In the genomic region with DNA sequence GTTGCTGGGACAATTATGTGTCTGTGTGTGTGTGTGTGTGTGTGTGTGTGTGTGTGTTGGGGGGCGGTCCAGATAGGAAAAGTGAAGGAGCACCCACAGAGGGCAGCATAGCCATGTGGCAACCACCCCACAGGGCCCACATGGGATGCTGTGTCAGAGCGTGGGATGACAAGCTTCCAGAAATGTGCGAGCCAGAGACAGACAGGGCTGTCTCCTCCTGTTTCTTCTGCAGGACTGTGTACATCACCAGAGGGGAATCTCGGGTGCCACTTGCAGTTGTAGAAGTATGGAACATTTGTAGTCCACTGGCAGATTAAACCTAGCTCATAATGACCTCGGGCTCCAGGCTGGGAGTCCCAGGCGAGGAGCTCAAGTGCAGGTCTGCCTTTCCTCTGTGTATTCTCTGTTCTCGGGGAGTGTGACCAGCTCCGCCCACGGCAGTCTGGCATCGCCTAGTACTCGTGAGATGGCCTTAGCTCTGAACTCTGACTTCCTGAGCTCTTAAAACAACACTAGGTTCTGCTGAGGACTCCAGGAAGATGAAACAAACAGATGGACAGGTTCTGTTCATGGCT, we compare ENCODE assay signal across 12 mouse cellular contexts. TPM values are rescaled to one million over a fixed set of nuclear protein-coding genes. Genes with fewer than 3 reads are reported as not detected.
DNase-seq lines count a peak whose midpoint lies in the region; ATAC-seq and TF ChIP-seq lines count a peak whose summit lies in the region.
"Had no signal": no experiment of that assay in that cellular context is flagged by ENCODE, and none has a peak within 500 bp of the region (broad histone marks: within the 10 kb centered on the region; RNA-seq: fewer than 3 reads in every experiment).

No protein-coding gene starts in this region.

- H3K36me3 ChIP-seq in heart, adult 2 months (ENCODE audit: control insufficient read depth, insufficient read depth, low read length), result no peaks in the 10 kb centered on the region
- H3K36me3 ChIP-seq in heart, embryonic 12.5 days, result peaks cover 12% of the 10 kb centered on the region
- H3K36me3 ChIP-seq in lung, embryonic 14.5 days (ENCODE audit: insufficient read depth), result no peaks in the 10 kb centered on the region
- peaks cover 19% of the 10 kb centered on the region for H3K36me3 ChIP-seq in embryonic facial prominence, embryonic 13.5 days
- peaks cover 10% of the 10 kb centered on the region; the same call in 1 of the 2 replicates for H3K36me3 ChIP-seq in limb, embryonic 14.5 days (ENCODE audit: control insufficient read depth, insufficient read depth, low read length)

- no peak for DNase-seq in heart, adult 2 months
- no peak for DNase-seq in lung, embryonic 14.5 days
- no peak for DNase-seq in lung, postnatal 4 days
- no peak for DNase-seq in limb, embryonic 14.5 days (ENCODE audit: low spot score)
- DNase-seq in left cerebral cortex, adult 11 months (ENCODE audit: low spot score), result no peak

- no peak for TF ChIP-seq EP300 in heart, adult 2 months (IDR thresholded peaks at IDR 0.05; ENCODE audit: insufficient read depth, low read depth, low read length)

- H3K9me3 ChIP-seq in heart, embryonic 12.5 days (replicated peaks), result no peaks in the 10 kb centered on the region
- H3K9me3 ChIP-seq in lung, embryonic 14.5 days (ENCODE audit: low read depth, low read length), result no peaks in the 10 kb centered on the region
- H3K9me3 ChIP-seq in embryonic facial prominence, embryonic 13.5 days, result no peaks in the 10 kb centered on the region
- H3K9me3 ChIP-seq in limb, embryonic 14.5 days (ENCODE audit: control insufficient read depth, low read length), result no peaks in the 10 kb centered on the region

- H3K4me3 ChIP-seq in heart, adult 2 months, result no peak overlapping the region
- no peak overlapping the region for H3K4me3 ChIP-seq in heart, embryonic 12.5 days
- no peak overlapping the region for H3K4me3 ChIP-seq in lung, embryonic 14.5 days (ENCODE audit: low read depth, low read length)
- no peak overlapping the region for H3K4me3 ChIP-seq in embryonic facial prominence, embryonic 13.5 days
- no peak overlapping the region for H3K4me3 ChIP-seq in limb, embryonic 14.5 days (replicated peaks; ENCODE audit: low read length)
- H3K4me3 ChIP-seq: erythroblast, embryonic 14.5 days had no signal

- intact Hi-C loops in heart, adult 2 months (cut with DNase I), result loop anchor here (1.0 to 5.0 kb wide), 3 partner anchors 34 to 132 kb away; no protein-coding TSS in a partner anchor

- ATAC-seq in heart, embryonic 12.5 days (ENCODE audit: insufficient number of reproducible peaks, low FRiP score), result no peak
- ATAC-seq in lung, embryonic 14.5 days (ENCODE audit: insufficient read depth), result peak; percentile 37; the same call in 1 of the 2 replicates
- ATAC-seq in embryonic facial prominence, embryonic 13.5 days (ENCODE audit: insufficient number of reproducible peaks, insufficient read depth, low FRiP score, low TSS enrichment, low read depth), result 0 out of 2 replicates have a peak, but pooled peaks have one; percentile 3
- peak; percentile 23; the same call in 1 of the 2 replicates for ATAC-seq in limb, embryonic 14.5 days (ENCODE audit: low FRiP score, low read depth)
- no peak for ATAC-seq in erythroblast, adult 5-6 weeks (replicated peaks; ENCODE audit: low FRiP score, poor library complexity, severe bottlenecking)

- no peak for TF ChIP-seq POLR2A in heart, adult 2 months (IDR thresholded peaks at IDR 0.05; ENCODE audit: insufficient read depth, low read depth, low read length)
- TF ChIP-seq POLR2A in limb, embryonic 14.5 days (IDR thresholded peaks at IDR 0.05; ENCODE audit: borderline replicate concordance, extremely low read depth, insufficient read depth, insufficient read length), result no peak

- no peaks in the 10 kb centered on the region for H3K27me3 ChIP-seq in heart, adult 2 months (ENCODE audit: control insufficient read depth, insufficient read depth, low read length)
- peaks cover 3% of the 10 kb centered on the region for H3K27me3 ChIP-seq in heart, embryonic 12.5 days (replicated peaks)
- no peaks in the 10 kb centered on the region for H3K27me3 ChIP-seq in lung, embryonic 14.5 days (ENCODE audit: insufficient read depth, low read length)
- peaks cover 3% of the 10 kb centered on the region for H3K27me3 ChIP-seq in embryonic facial prominence, embryonic 13.5 days
- no peaks in the 10 kb centered on the region for H3K27me3 ChIP-seq in limb, embryonic 14.5 days (ENCODE audit: control insufficient read depth, insufficient read depth, low read length)

- 35% methylated on average over 11 of the region's 11 CpGs for WGBS in heart, adult 2 months
- 54% methylated on average over 11 of the region's 11 CpGs for WGBS in heart, embryonic 12.5 days
- 52% methylated on average over 11 of the region's 11 CpGs for WGBS in lung, embryonic 14.5 days
- WGBS in embryonic facial prominence, embryonic 13.5 days, result 47% methylated on average over 11 of the region's 11 CpGs
- 41% methylated on average over 11 of the region's 11 CpGs for WGBS in limb, embryonic 14.5 days

- TF ChIP-seq CTCF in heart, adult 2 months (IDR thresholded peaks at IDR 0.05), result no peak
- TF ChIP-seq CTCF in lung, embryonic 14.5 days (IDR thresholded peaks at IDR 0.05; ENCODE audit: low read depth), result 0 out of 2 replicates have a peak, but pooled peaks have one; percentile 11

- H3K4me1 ChIP-seq in heart, adult 2 months (ENCODE audit: control insufficient read depth, insufficient read depth, low read length), result peaks cover 4% of the 10 kb centered on the region
- peaks cover 21% of the 10 kb centered on the region for H3K4me1 ChIP-seq in heart, embryonic 12.5 days (replicated peaks)
- H3K4me1 ChIP-seq in lung, embryonic 14.5 days (ENCODE audit: insufficient read depth), result no peaks in the 10 kb centered on the region
- H3K4me1 ChIP-seq in embryonic facial prominence, embryonic 13.5 days, result peaks cover 24% of the 10 kb centered on the region
- peaks cover 18% of the 10 kb centered on the region; the same call in 1 of the 2 replicates for H3K4me1 ChIP-seq in limb, embryonic 14.5 days (ENCODE audit: control insufficient read depth, insufficient read depth, low read length)

- H3K27ac ChIP-seq in heart, adult 2 months, result peak overlapping the region; percentile 22; the same call in 1 of the 2 replicates
- H3K27ac ChIP-seq in heart, embryonic 12.5 days (ENCODE audit: poor library complexity, severe bottlenecking), result no peak overlapping the region
- H3K27ac ChIP-seq in lung, embryonic 14.5 days (ENCODE audit: low read depth), result no peak overlapping the region
- H3K27ac ChIP-seq in embryonic facial prominence, embryonic 13.5 days, result peak overlapping the region; percentile 80
- peak overlapping the region; percentile 48 for H3K27ac ChIP-seq in limb, embryonic 14.5 days (replicated peaks; ENCODE audit: low read depth, low read length)

- no peak overlapping the region; the same call in 1 of the 2 replicates for H3K4me2 ChIP-seq in heart, embryonic 12.5 days
- no peak overlapping the region for H3K4me2 ChIP-seq in lung, embryonic 14.5 days
- H3K4me2 ChIP-seq in embryonic facial prominence, embryonic 13.5 days, result peak overlapping the region; percentile 24
- no peak overlapping the region for H3K4me2 ChIP-seq in limb, embryonic 14.5 days (replicated peaks; ENCODE audit: low read depth, low read length, severe bottlenecking)

- H3K9ac ChIP-seq in heart, adult 2 months (ENCODE audit: low read depth, low read length), result no peak overlapping the region
- H3K9ac ChIP-seq in heart, embryonic 12.5 days, result no peak overlapping the region
- no peak overlapping the region for H3K9ac ChIP-seq in lung, embryonic 14.5 days
- 0 out of 2 replicates have a peak overlapping the region, but pooled peaks have one; percentile 27 for H3K9ac ChIP-seq in embryonic facial prominence, embryonic 13.5 days
- no peak overlapping the region for H3K9ac ChIP-seq in limb, embryonic 14.5 days (ENCODE audit: low read depth, low read length, severe bottlenecking)

- no peaks in the 10 kb centered on the region for H3K79me2 ChIP-seq in heart, adult 2 months (replicated peaks; ENCODE audit: control insufficient read depth, insufficient read depth, low read length)

RNA-seq across cellular contexts. Expression of a gene that starts 0.8 kb away (rescaled TPM):
- under 1 TPM; 0.20 to 0.42 TPM for total RNA-seq in heart, adult 2 months (2021)
- polyA plus RNA-seq in heart, adult 2 months (2012; rRNA removed), result not detected in 2 replicates
- not detected in 2 replicates for polyA plus RNA-seq in heart, embryonic 12.5 days (2016; fragmentation: Nextera tagmentation; extraction: Ambion mirVana)
- polyA plus RNA-seq in lung, embryonic 14.5 days (2014; fragmentation: Nextera tagmentation; extraction: Ambion mirVana), result 0.17 and 0.41 TPM in 2 replicates
- polyA plus RNA-seq in embryonic facial prominence, embryonic 13.5 days (2015; fragmentation: Nextera tagmentation; extraction: Ambion mirVana), result 0.25 and 0.31 TPM in 2 replicates
- polyA plus RNA-seq in limb, embryonic 14.5 days (2012; rRNA removed), result 0.58 and 0.96 TPM in 2 replicates
- polyA plus RNA-seq in limb, embryonic 14.5 days (2014; fragmentation: Nextera tagmentation; extraction: Ambion mirVana), result 0.66 and 1.5 TPM in 2 replicates
- total RNA-seq in erythroblast, adult 5-6 weeks (2015; ENCODE audit: low replicate concordance), result not detected in 2 replicates
- total RNA-seq in erythroblast, adult 5-6 weeks (2017; ENCODE audit: low replicate concordance), result not detected in 2 replicates
- polyA plus RNA-seq: activated CD4-positive, CD25-positive, alpha-beta regulatory T cell, adult 4 months; erythroblast, embryonic 14.5 days; heart, embryonic 14.5 days had no signal

RNA-seq across cellular contexts. Expression of a gene that starts 10.4 kb away (rescaled TPM):
- total RNA-seq in heart, adult 2 months (2021), result 1 to 10 TPM; 1.6 to 2.3 TPM
- 0.85 and 1.4 TPM in 2 replicates for polyA plus RNA-seq in heart, adult 2 months (2012; rRNA removed)
- polyA plus RNA-seq in heart, embryonic 12.5 days (2016; fragmentation: Nextera tagmentation; extraction: Ambion mirVana), result 0.69 and 1.0 TPM in 2 replicates
- polyA plus RNA-seq in lung, embryonic 14.5 days (2014; fragmentation: Nextera tagmentation; extraction: Ambion mirVana), result 1.2 and 1.6 TPM in 2 replicates
- polyA plus RNA-seq in embryonic facial prominence, embryonic 13.5 days (2015; fragmentation: Nextera tagmentation; extraction: Ambion mirVana), result 1.3 and 3.3 TPM in 2 replicates
- polyA plus RNA-seq in limb, embryonic 14.5 days (2012; rRNA removed), result 3.5 and 3.7 TPM in 2 replicates
- 2.0 and 2.4 TPM in 2 replicates for polyA plus RNA-seq in limb, embryonic 14.5 days (2014; fragmentation: Nextera tagmentation; extraction: Ambion mirVana)
- total RNA-seq in erythroblast, adult 5-6 weeks (2015; ENCODE audit: low replicate concordance), result 0.63 TPM in 1 of 2 replicates, not detected in the other
- not detected in 2 replicates for total RNA-seq in erythroblast, adult 5-6 weeks (2017; ENCODE audit: low replicate concordance)
- polyA plus RNA-seq: activated CD4-positive, CD25-positive, alpha-beta regulatory T cell, adult 4 months; erythroblast, embryonic 14.5 days had no signal

RNA-seq across cellular contexts. Expression of a gene that starts 17.1 kb away (rescaled TPM):
- under 1 TPM in 1 of 2 experiments, not detected in 1; 0.23 TPM for total RNA-seq in heart, adult 2 months (2021)
- 0.41 and 0.73 TPM in 2 replicates for polyA plus RNA-seq in heart, adult 2 months (2012; rRNA removed)
- not detected in 2 replicates for polyA plus RNA-seq in heart, embryonic 12.5 days (2016; fragmentation: Nextera tagmentation; extraction: Ambion mirVana)
- 0.18 TPM in 1 of 2 replicates, not detected in the other for polyA plus RNA-seq in lung, embryonic 14.5 days (2014; fragmentation: Nextera tagmentation; extraction: Ambion mirVana)
- not detected in 2 replicates for polyA plus RNA-seq in embryonic facial prominence, embryonic 13.5 days (2015; fragmentation: Nextera tagmentation; extraction: Ambion mirVana)
- polyA plus RNA-seq in limb, embryonic 14.5 days (2012; rRNA removed), result 0.34 and 0.49 TPM in 2 replicates
- 0.33 TPM in 1 of 2 replicates, not detected in the other for polyA plus RNA-seq in limb, embryonic 14.5 days (2014; fragmentation: Nextera tagmentation; extraction: Ambion mirVana)
- not detected in 2 replicates for total RNA-seq in erythroblast, adult 5-6 weeks (2015; ENCODE audit: low replicate concordance)
- total RNA-seq in erythroblast, adult 5-6 weeks (2017; ENCODE audit: low replicate concordance), result 0.42 TPM in 1 of 2 replicates, not detected in the other
- polyA plus RNA-seq: activated CD4-positive, CD25-positive, alpha-beta regulatory T cell, adult 4 months; erythroblast, embryonic 14.5 days; heart, embryonic 14.5 days; neural tube, embryonic 11.5 days had no signal

RNA-seq across cellular contexts. Expression of a gene that starts 51.2 kb away (rescaled TPM):
- 1 to 10 TPM; 2.3 to 2.5 TPM for total RNA-seq in heart, adult 2 months (2021)
- 5.0 and 5.5 TPM in 2 replicates for polyA plus RNA-seq in heart, adult 2 months (2012; rRNA removed)
- polyA plus RNA-seq in heart, embryonic 12.5 days (2016; fragmentation: Nextera tagmentation; extraction: Ambion mirVana), result 15.2 and 17.1 TPM in 2 replicates
- 24.8 and 25.0 TPM in 2 replicates for polyA plus RNA-seq in lung, embryonic 14.5 days (2014; fragmentation: Nextera tagmentation; extraction: Ambion mirVana)
- 34.0 and 41.2 TPM in 2 replicates for polyA plus RNA-seq in embryonic facial prominence, embryonic 13.5 days (2015; fragmentation: Nextera tagmentation; extraction: Ambion mirVana)
- 22.8 and 25.8 TPM in 2 replicates for polyA plus RNA-seq in limb, embryonic 14.5 days (2012; rRNA removed)
- 20.0 and 25.5 TPM in 2 replicates for polyA plus RNA-seq in limb, embryonic 14.5 days (2014; fragmentation: Nextera tagmentation; extraction: Ambion mirVana)
- total RNA-seq in erythroblast, adult 5-6 weeks (2015; ENCODE audit: low replicate concordance), result not detected in 2 replicates
- not detected in 2 replicates for total RNA-seq in erythroblast, adult 5-6 weeks (2017; ENCODE audit: low replicate concordance)
- polyA plus RNA-seq: activated CD4-positive, CD25-positive, alpha-beta regulatory T cell, adult 4 months had no signal

RNA-seq across cellular contexts. Expression of a gene that starts 53.4 kb away (rescaled TPM):
- 10 to 100 TPM; 21.4 to 22.7 TPM for total RNA-seq in heart, adult 2 months (2021)
- polyA plus RNA-seq in heart, adult 2 months (2012; rRNA removed), result 27.3 and 37.3 TPM in 2 replicates
- 13.8 and 16.1 TPM in 2 replicates for polyA plus RNA-seq in heart, embryonic 12.5 days (2016; fragmentation: Nextera tagmentation; extraction: Ambion mirVana)
- 13.1 TPM in 2 replicates for polyA plus RNA-seq in lung, embryonic 14.5 days (2014; fragmentation: Nextera tagmentation; extraction: Ambion mirVana)
- polyA plus RNA-seq in embryonic facial prominence, embryonic 13.5 days (2015; fragmentation: Nextera tagmentation; extraction: Ambion mirVana), result 23.0 and 23.5 TPM in 2 replicates
- polyA plus RNA-seq in limb, embryonic 14.5 days (2012; rRNA removed), result 38.9 and 50.1 TPM in 2 replicates
- polyA plus RNA-seq in limb, embryonic 14.5 days (2014; fragmentation: Nextera tagmentation; extraction: Ambion mirVana), result 19.4 and 19.7 TPM in 2 replicates
- total RNA-seq in erythroblast, adult 5-6 weeks (2015; ENCODE audit: low replicate concordance), result 1.9 and 3.7 TPM in 2 replicates
- 2.4 and 3.7 TPM in 2 replicates for total RNA-seq in erythroblast, adult 5-6 weeks (2017; ENCODE audit: low replicate concordance)

Comparison
In these comparisons a context has a peak if more than half of its experiments do, and no peak if none do; other contexts are left out.
1. H3K27ac ChIP-seq: peak in heart, adult 2 months (single experiment), embryonic facial prominence, embryonic 13.5 days (single experiment) and limb, embryonic 14.5 days (single experiment); none in heart, embryonic 12.5 days (single experiment) and lung, embryonic 14.5 days (single experiment).
2. ATAC-seq: peak in lung, embryonic 14.5 days (single experiment), embryonic facial prominence, embryonic 13.5 days (single experiment) and limb, embryonic 14.5 days (single experiment); none in heart, embryonic 12.5 days (single experiment) and erythroblast, adult 5-6 weeks (single experiment).